Mouse (Mus musculus) G1E (cell line): ENCODE results near the gene Aff3.

ENCODE experiments used
- CTCF ChIP-seq: IDR thresholded peaks from 2 replicates; pipeline ENCODE4 v1.5.1; 2012; ENCODE audit warnings: low read depth, low read length, inconsistent platforms, mixed read lengths
- GATA2 ChIP-seq: IDR thresholded peaks from 2 replicates; pipeline ENCODE4 v1.6.1; 2012; ENCODE audit warnings: low read depth, low read length, inconsistent platforms, borderline replicate concordance
- POLR2AphosphoS5 ChIP-seq: IDR thresholded peaks from 2 replicates; pipeline ENCODE4 v1.6.1; 2012; ENCODE audit warnings: low read depth, low read length, inconsistent platforms; ENCODE audit not compliant: insufficient replicate concordance

DNA sequence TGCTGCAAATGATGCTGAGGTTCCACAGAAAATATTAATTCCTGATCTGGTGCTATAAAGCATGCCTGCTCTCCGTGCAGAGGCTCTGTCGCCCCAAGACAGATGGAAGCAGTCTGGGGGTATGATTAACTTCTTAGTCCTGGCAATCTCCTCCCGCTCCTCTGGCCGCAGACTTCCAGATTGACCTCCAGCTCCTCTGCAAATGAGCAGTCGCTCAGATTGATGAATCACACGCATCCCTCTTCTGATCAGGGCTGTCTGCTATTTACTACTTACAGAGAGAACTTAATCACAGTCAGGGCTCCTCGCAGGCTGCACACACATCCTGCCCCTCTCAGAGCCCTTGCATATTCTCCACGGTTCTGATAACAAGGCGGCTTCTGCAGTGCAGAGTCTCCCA lies 416.7 kb downstream of the Aff3 start:
- no peak for TF ChIP-seq POLR2AphosphoS5
- no peak for TF ChIP-seq CTCF
- TF ChIP-seq GATA2: no peak
